Mouse (Mus musculus) liver, adult 2 months (tissue): ENCODE measurements at regions not wholly inside any gene's neighbourhood (a gene's known extent, or its start where the extent isn't known, plus 50 kb on each side); places are given as distances from the start of the nearest gene placed in this dataset.

Source experiments
- CTCF ChIP-seq: fragments of 200-500 bp; IDR thresholded peaks from 2 replicates; pipeline ENCODE4 v1.5.1; 2011; ENCODE audit warnings: low read depth, low read length, control low read depth
- POLR2A ChIP-seq: fragments of 200-500 bp; IDR thresholded peaks from 2 replicates; pipeline ENCODE4 v1.6.1; 2011; ENCODE audit warnings: low read length, control low read depth; ENCODE audit not compliant: insufficient read depth; ENCODE audit errors: extremely low read depth

DNA sequence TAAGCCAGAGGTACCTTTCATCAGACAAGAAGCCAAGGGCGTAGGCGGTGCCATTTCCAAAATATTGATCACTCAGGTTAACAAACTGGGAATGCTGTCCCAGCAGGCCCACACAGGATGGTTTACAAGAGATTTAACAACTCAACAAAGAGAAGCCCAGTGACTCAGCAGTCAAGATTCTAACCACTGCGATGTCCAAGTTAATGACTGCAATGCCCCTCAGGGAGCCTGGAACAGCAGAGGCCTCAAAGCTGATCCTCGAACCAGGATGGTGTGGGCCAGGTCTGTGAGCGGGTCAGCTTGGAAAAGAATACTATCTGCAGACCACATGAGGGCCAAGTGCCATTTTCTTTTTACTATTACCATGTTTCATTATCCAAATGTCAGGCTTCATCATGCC lies 108.0 kb upstream of the Klf14 start:
- TF ChIP-seq POLR2A (no peak), CTCF (no peak)
